16 mouse cellular contexts compared by ENCODE assay signal in genomic region chr5:82125921-82126459, GRCm38 (mm10).
"Had no signal": no experiment of that assay in that cellular context is flagged by ENCODE, and none has a peak within 500 bp of the region (broad histone marks: within the 10 kb centered on the region; RNA-seq: fewer than 3 reads in every experiment).

No protein-coding gene starts in this region.

- H3K27me3 ChIP-seq: kidney, embryonic 15.5 days; liver, embryonic 15.5 days; megakaryocyte, embryonic 14.5 days; neural tube, embryonic 12.5 days had no signal

- H3K9me3 ChIP-seq: kidney, embryonic 15.5 days; limb, embryonic 10.5 days; liver, embryonic 15.5 days; megakaryocyte, embryonic 14.5 days; neural tube, embryonic 12.5 days had no signal

- H3K4me1 ChIP-seq: kidney, embryonic 15.5 days; limb, embryonic 10.5 days; liver, embryonic 15.5 days; megakaryocyte, embryonic 14.5 days; neural tube, embryonic 12.5 days had no signal

- H3K36me3 ChIP-seq: kidney, embryonic 15.5 days; limb, embryonic 10.5 days; liver, embryonic 15.5 days; neural tube, embryonic 12.5 days had no signal

- H3K4me3 ChIP-seq: kidney, embryonic 15.5 days; left cerebral cortex, adult 2 months; limb, embryonic 10.5 days; liver, embryonic 15.5 days; megakaryocyte, embryonic 14.5 days; neural tube, embryonic 12.5 days had no signal

- H3K27ac ChIP-seq: kidney, embryonic 15.5 days; left cerebral cortex, adult 2 months; limb, embryonic 10.5 days; liver, embryonic 15.5 days; macrophage; neural tube, embryonic 12.5 days had no signal

- H3K4me2 ChIP-seq: kidney, embryonic 15.5 days; liver, embryonic 11.5 days; liver, embryonic 15.5 days; neural tube, embryonic 12.5 days had no signal

- ATAC-seq: intestine, embryonic 16.5 days; lung, postnatal 0 days had no signal

- H3K9ac ChIP-seq: kidney, embryonic 15.5 days; liver, embryonic 15.5 days; neural tube, embryonic 12.5 days had no signal

- DNase-seq: kidney, adult 2 months; kidney, postnatal 14 days; lung, adult 2 months; right cerebral cortex, adult 18-20 months; right cerebral cortex, postnatal 25 days; thymus, postnatal 36 days had no signal
